In the genomic region with DNA sequence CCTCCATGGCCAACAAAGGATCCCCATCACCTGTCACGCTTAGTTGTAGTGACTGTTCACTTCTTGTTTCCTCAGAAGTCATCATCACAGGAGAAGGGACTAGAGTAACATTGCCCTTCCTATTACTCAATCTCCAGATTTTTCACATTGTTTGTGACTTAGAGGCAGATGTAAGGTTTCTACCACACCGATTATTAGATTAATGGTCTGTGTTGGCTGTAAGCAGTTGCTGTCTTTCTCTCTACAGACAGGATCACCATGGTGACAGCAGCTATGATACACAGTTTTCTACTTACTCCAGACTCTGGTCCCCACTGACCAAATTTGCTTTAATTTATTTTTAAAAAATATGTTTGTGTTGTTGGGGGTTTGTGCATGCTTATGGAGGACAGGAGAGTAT, we compare ENCODE assay signal across 16 mouse cellular contexts.
DNase-seq lines count a peak whose midpoint lies in the region; ATAC-seq and TF ChIP-seq lines count a peak whose summit lies in the region.
"Had no signal": no experiment of that assay in that cellular context is flagged by ENCODE, and none has a peak within 500 bp of the region (broad histone marks: within the 10 kb centered on the region; RNA-seq: fewer than 3 reads in every experiment).

No protein-coding gene starts in this region.

- no peak overlapping the region for H3K27ac ChIP-seq in kidney, postnatal 0 days
- H3K27ac ChIP-seq in kidney, embryonic 14.5 days (ENCODE audit: low read depth, low read length): no peak overlapping the region
- H3K27ac ChIP-seq in lung, embryonic 16.5 days (ENCODE audit: low read length): peak overlapping the region; percentile 20; the same call in 1 of the 2 replicates
- H3K27ac ChIP-seq in lung, postnatal 0 days (ENCODE audit: low read length): no peak overlapping the region
- H3K27ac ChIP-seq: forebrain, embryonic 10.5 days; gastrocnemius, adult 2 months; heart, adult 2 months; heart, embryonic 10.5 days; heart, embryonic 13.5 days; hindbrain, embryonic 15.5 days had no signal

- TF ChIP-seq CTCF in kidney, postnatal 0 days (IDR thresholded peaks at IDR 0.05; ENCODE audit: low read depth): no peak
- TF ChIP-seq CTCF in lung, adult 2 months (IDR thresholded peaks at IDR 0.05; ENCODE audit: insufficient read depth, low read length): no peak
- no peak for TF ChIP-seq CTCF in lung, postnatal 0 days (IDR thresholded peaks at IDR 0.05)

- WGBS in kidney, postnatal 0 days: 68% methylated on average over 2 of the region's 2 CpGs
- WGBS in kidney, embryonic 14.5 days: 81% methylated on average over 2 of the region's 2 CpGs
- 61% methylated on average over 2 of the region's 2 CpGs for WGBS in lung, embryonic 16.5 days
- WGBS in lung, adult 2 months: 65% methylated on average over 2 of the region's 2 CpGs
- WGBS in lung, postnatal 0 days: 54% methylated on average over 2 of the region's 2 CpGs

- H3K36me3 ChIP-seq in kidney, postnatal 0 days (ENCODE audit: insufficient read depth, low read length): no peaks in the 10 kb centered on the region
- no peaks in the 10 kb centered on the region for H3K36me3 ChIP-seq in kidney, embryonic 14.5 days (ENCODE audit: control insufficient read depth, insufficient read depth, low read length)
- H3K36me3 ChIP-seq in lung, embryonic 16.5 days (ENCODE audit: control insufficient read depth, insufficient read depth, low read length): no peaks in the 10 kb centered on the region
- no peaks in the 10 kb centered on the region for H3K36me3 ChIP-seq in lung, postnatal 0 days (ENCODE audit: insufficient read depth, low read length)
- H3K36me3 ChIP-seq: forebrain, embryonic 10.5 days; heart, embryonic 10.5 days; heart, embryonic 13.5 days; hindbrain, embryonic 15.5 days had no signal

- DNase-seq in kidney, postnatal 0 days (ENCODE audit: low spot score): peak; percentile 21
- DNase-seq in lung, adult 2 months: no peak
- DNase-seq in lung, postnatal 0 days (ENCODE audit: low spot score): peak; percentile 79
- DNase-seq in lung, postnatal 36 days: peak; percentile 45
- DNase-seq in ovary, adult 18-20 months (ENCODE audit: low spot score): no peak

- TF ChIP-seq EP300 in lung, postnatal 0 days (IDR thresholded peaks at IDR 0.05): peak; percentile 34; the same call in 1 of the 2 replicates

- H3K27me3 ChIP-seq in kidney, postnatal 0 days (ENCODE audit: insufficient read depth, low read length): no peaks in the 10 kb centered on the region
- H3K27me3 ChIP-seq in kidney, embryonic 14.5 days (ENCODE audit: control insufficient read depth, insufficient read depth, low read length): no peaks in the 10 kb centered on the region
- no peaks in the 10 kb centered on the region for H3K27me3 ChIP-seq in lung, embryonic 16.5 days (ENCODE audit: control insufficient read depth, insufficient read depth, low read depth, low read length)
- no peaks in the 10 kb centered on the region for H3K27me3 ChIP-seq in lung, postnatal 0 days (replicated peaks; ENCODE audit: insufficient read depth, low read length)
- H3K27me3 ChIP-seq: heart, embryonic 13.5 days; hindbrain, embryonic 15.5 days had no signal

- ATAC-seq in kidney, postnatal 0 days (replicated peaks; ENCODE audit: low FRiP score, low read depth): no peak
- ATAC-seq in kidney, embryonic 14.5 days (ENCODE audit: low FRiP score, low TSS enrichment): no peak
- ATAC-seq in lung, embryonic 16.5 days (ENCODE audit: low read depth): peak; percentile 90
- peak; percentile 88 for ATAC-seq in lung, postnatal 0 days
- ATAC-seq in inflammation-experienced regulatory T-cells, adult 6 months: no peak
- ATAC-seq: forebrain, embryonic 14.5 days; forebrain, postnatal 0 days had no signal

- no peak overlapping the region for H3K9ac ChIP-seq in kidney, postnatal 0 days (ENCODE audit: low read depth, low read length)
- no peak overlapping the region for H3K9ac ChIP-seq in kidney, embryonic 14.5 days (ENCODE audit: low read depth, low read length)
- no peak overlapping the region for H3K9ac ChIP-seq in lung, embryonic 16.5 days (ENCODE audit: low read length)
- no peak overlapping the region for H3K9ac ChIP-seq in lung, postnatal 0 days (replicated peaks; ENCODE audit: low read depth)
- H3K9ac ChIP-seq: forebrain, postnatal 0 days; heart, embryonic 13.5 days; hindbrain, embryonic 15.5 days had no signal

- H3K9me3 ChIP-seq in kidney, postnatal 0 days (replicated peaks; ENCODE audit: low read length): no peaks in the 10 kb centered on the region
- H3K9me3 ChIP-seq in kidney, embryonic 14.5 days (ENCODE audit: control insufficient read depth, low read length): no peaks in the 10 kb centered on the region
- no peaks in the 10 kb centered on the region for H3K9me3 ChIP-seq in lung, embryonic 16.5 days (ENCODE audit: control insufficient read depth, low read length)
- no peaks in the 10 kb centered on the region for H3K9me3 ChIP-seq in lung, postnatal 0 days (ENCODE audit: low read length)
- H3K9me3 ChIP-seq: forebrain, embryonic 10.5 days; heart, embryonic 10.5 days; heart, embryonic 13.5 days; hindbrain, embryonic 15.5 days had no signal

- H3K4me2 ChIP-seq in kidney, postnatal 0 days (ENCODE audit: low read length): no peak overlapping the region
- no peak overlapping the region for H3K4me2 ChIP-seq in kidney, embryonic 14.5 days (replicated peaks; ENCODE audit: low read depth, low read length)
- H3K4me2 ChIP-seq in lung, embryonic 16.5 days (ENCODE audit: low read depth, low read length): no peak overlapping the region
- H3K4me2 ChIP-seq in lung, postnatal 0 days (replicated peaks; ENCODE audit: low read depth, low read length): no peak overlapping the region
- H3K4me2 ChIP-seq: heart, embryonic 13.5 days; hindbrain, embryonic 15.5 days had no signal

- no peak for TF ChIP-seq POLR2A in lung, adult 2 months (IDR thresholded peaks at IDR 0.05; ENCODE audit: borderline replicate concordance, extremely low read depth, low read depth, low read length)

- H3K4me1 ChIP-seq in kidney, postnatal 0 days (replicated peaks; ENCODE audit: insufficient read depth, low read length): no peaks in the 10 kb centered on the region
- H3K4me1 ChIP-seq in kidney, embryonic 14.5 days (ENCODE audit: control insufficient read depth, insufficient read depth, low read length): no peaks in the 10 kb centered on the region
- H3K4me1 ChIP-seq in lung, embryonic 16.5 days (replicated peaks; ENCODE audit: control insufficient read depth, insufficient read depth, low read length): peaks cover 13% of the 10 kb centered on the region
- no peaks in the 10 kb centered on the region for H3K4me1 ChIP-seq in lung, adult 2 months (ENCODE audit: control insufficient read depth, insufficient read depth, low read length)
- H3K4me1 ChIP-seq in lung, postnatal 0 days (ENCODE audit: insufficient read depth, low read depth, low read length): peaks cover 4% of the 10 kb centered on the region; the same call in 1 of the 2 replicates
- H3K4me1 ChIP-seq: forebrain, embryonic 10.5 days; heart, embryonic 10.5 days; hindbrain, embryonic 15.5 days had no signal

- H3K4me3 ChIP-seq in kidney, postnatal 0 days (replicated peaks; ENCODE audit: low read depth, low read length): no peak overlapping the region
- no peak overlapping the region for H3K4me3 ChIP-seq in kidney, embryonic 14.5 days (ENCODE audit: low read length)
- H3K4me3 ChIP-seq in lung, embryonic 16.5 days (ENCODE audit: low read length): no peak overlapping the region
- no peak overlapping the region for H3K4me3 ChIP-seq in lung, adult 2 months (replicated peaks; ENCODE audit: extremely low read depth, low read depth, low read length)
- H3K4me3 ChIP-seq in lung, postnatal 0 days (ENCODE audit: low read depth, low read length): no peak overlapping the region
- H3K4me3 ChIP-seq: forebrain, embryonic 10.5 days; gastrocnemius, adult 2 months; heart, adult 2 months; heart, embryonic 10.5 days; heart, embryonic 13.5 days; hindbrain, embryonic 15.5 days had no signal

Comparison
In these comparisons a context has a peak if more than half of its experiments do, and no peak if none do; other contexts are left out.
1. DNase-seq: peak in kidney, postnatal 0 days (single experiment), lung, postnatal 0 days (single experiment) and lung, postnatal 36 days (single experiment); none in lung, adult 2 months (single experiment) and ovary, adult 18-20 months (single experiment).
2. ATAC-seq: peak in lung, embryonic 16.5 days (single experiment) and lung, postnatal 0 days (single experiment); none in kidney, postnatal 0 days (single experiment), kidney, embryonic 14.5 days (single experiment) and inflammation-experienced regulatory T-cells, adult 6 months (single experiment).